Mouse (Mus musculus) megakaryocyte-erythroid progenitor cell, adult 5-6 weeks (primary cell): ENCODE measurements around the gene Btc. TPM values are rescaled to one million over a fixed set of nuclear protein-coding genes. Genes with fewer than 3 reads are reported as not detected.
A peak's percentile ranks its signal among the peaks of the same experiment; 100 is the strongest.

ENCODE experiments used
- ATAC-seq: replicated peaks from 2 replicates; pipeline ENCODE4 v1.8.0; 2016; ENCODE audit warnings: mild to moderate bottlenecking, inconsistent platforms; ENCODE audit not compliant: severe bottlenecking, poor library complexity, low FRiP score, low TSS enrichment
- total RNA-seq, 2 experiments: library from RNA; stranded (forward) in 1 of 2; stranded (reverse) in 1 of 2; fragments of 200-1000, 215-1000 nt in 1 of 2; fragments of >200 nt in 1 of 2; fragmentation: Nextera tagmentation in 1 of 2; gene quantifications; 2 replicates each; pipeline ENCODE4 v1.2.3; 2014 to 2017

Btc gene
- total RNA-seq, 2 experiments from 2014 or later: 1.9 TPM; not detected in 1

- no peak for ATAC-seq
These were observed 70.5 kb downstream of the Btc start for GRCm38 (mm10) chr5:91332079-91332865.

GRCm38 (mm10) chr5:91321840-91322239 lies 81.0 kb downstream of the Btc start:
- ATAC-seq: no peak

- no peak for ATAC-seq
These were observed 82.4 kb downstream of the Btc start for GRCm38 (mm10) chr5:91320348-91320747.

DNA sequence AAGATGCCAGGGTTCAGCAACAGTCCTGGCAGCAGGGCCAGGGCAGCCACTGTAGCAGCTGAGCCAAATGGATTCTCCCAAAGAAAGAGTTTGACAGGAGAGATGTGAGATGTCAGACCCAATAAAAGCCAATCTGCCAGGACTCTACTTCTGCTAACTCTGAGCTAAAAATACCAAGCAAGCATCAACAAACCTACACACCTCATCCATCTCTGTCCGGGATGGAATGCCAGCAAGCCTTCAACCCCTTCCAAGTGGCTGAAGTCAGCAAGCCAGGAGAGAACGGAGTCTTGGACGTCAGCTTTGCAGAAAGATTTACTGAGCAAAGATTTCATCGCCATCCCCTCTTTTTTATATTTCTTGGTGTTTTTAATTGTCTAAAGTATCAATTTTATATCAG lies 88.8 kb downstream of the Btc start:
- ATAC-seq: no peak

- no peak for ATAC-seq
These were observed 91.0 kb downstream of the Btc start for GRCm38 (mm10) chr5:91311767-91312166.

DNA sequence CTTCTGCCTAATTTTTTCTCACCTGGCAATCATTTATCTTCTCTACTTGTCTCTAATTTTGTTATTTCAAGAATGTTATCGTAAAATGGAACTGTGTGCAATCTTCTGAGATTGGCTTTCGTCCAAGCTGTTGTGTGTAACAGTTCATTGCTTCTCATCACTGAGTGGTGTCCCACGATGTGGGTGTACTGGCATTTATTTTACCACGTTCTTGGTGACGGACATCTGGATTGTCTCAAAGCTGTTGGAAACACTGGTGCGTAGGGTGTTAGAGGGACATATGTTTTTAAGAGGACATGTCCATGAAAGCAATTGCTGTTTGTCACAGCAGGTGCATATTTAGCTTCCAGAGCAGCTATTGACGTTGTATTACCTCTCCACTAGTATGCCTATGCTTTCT lies 94.2 kb downstream of the Btc start:
- no peak for ATAC-seq

GRCm38 (mm10) chr5:91307907-91308306 lies 94.9 kb downstream of the Btc start:
- ATAC-seq: peak; percentile 80

Other genes with a start within 250 kb of the Btc start
- 6.8 and 11.5 TPM in 2 replicates for gene Parm1, start 114.6 kb upstream of the Btc start, total RNA-seq (2014; fragmentation: Nextera tagmentation)
- gene Parm1, start 114.6 kb upstream of the Btc start, total RNA-seq (2017): 6.2 and 7.8 TPM in 2 replicates